Mouse (Mus musculus) intestine, postnatal 0 days (tissue): Measurements from ENCODE around the gene Henmt1. TPM values are rescaled to one million over a fixed set of nuclear protein-coding genes. Genes with fewer than 3 reads are reported as not detected.

Source experiments
- ATAC-seq: fragments of 200-750 bp; cut with Nextera tagmentation; 2 replicates; pipeline ENCODE4 v1.8.0; 2017; ENCODE audit warnings: mild to moderate bottlenecking, moderate TSS enrichment, moderate library complexity
- H3K27ac ChIP-seq: fragments of 300-500 bp; sonication (generic); 2 replicates; pipeline ENCODE4 v1.5.1; 2014; ENCODE audit warnings: mild to moderate bottlenecking, low read depth, low read length, moderate library complexity
- H3K27me3 ChIP-seq: fragments of 300-500 bp; sonication (generic); replicated peaks from 2 replicates; pipeline ENCODE4 v1.6.1; 2014; ENCODE audit warnings: low read length, mixed read lengths; ENCODE audit not compliant: control insufficient read depth, insufficient read depth
- H3K36me3 ChIP-seq: fragments of 300-500 bp; sonication (generic); 2 replicates; pipeline ENCODE4 v1.6.1; 2014; ENCODE audit warnings: mild to moderate bottlenecking, moderate library complexity; ENCODE audit not compliant: control insufficient read depth, insufficient read depth
- H3K4me1 ChIP-seq: fragments of 300-500 bp; sonication (generic); replicated peaks from 2 replicates; pipeline ENCODE4 v1.6.1; 2014; ENCODE audit warnings: antibody characterized with exemption, low read length, mixed read lengths; ENCODE audit not compliant: control insufficient read depth, insufficient read depth
- H3K4me2 ChIP-seq: fragments of 300-500 bp; sonication (generic); replicated peaks from 2 replicates; pipeline ENCODE4 v1.6.1; 2014; ENCODE audit warnings: low read depth, mild to moderate bottlenecking, moderate library complexity
- H3K4me3 ChIP-seq: fragments of 300-500 bp; sonication (generic); 2 replicates; pipeline ENCODE4 v1.5.1; 2014; ENCODE audit warnings: low read depth, low read length
- H3K9ac ChIP-seq: fragments of 300-500 bp; sonication (generic); 2 replicates; pipeline ENCODE4 v1.6.1; 2014; ENCODE audit warnings: mild to moderate bottlenecking, low read depth, low read length
- H3K9me3 ChIP-seq: fragments of 300-500 bp; sonication (generic); 2 replicates; pipeline ENCODE4 v1.6.1; 2016; ENCODE audit warnings: mixed run types; ENCODE audit not compliant: control insufficient read depth
- CTCF ChIP-seq: sonication (generic); IDR thresholded peaks from 2 replicates; pipeline ENCODE4 v1.5.1; 2016; ENCODE audit warnings: low read depth, mild to moderate bottlenecking, control low read depth, antibody characterized with exemption, moderate library complexity
- WGBS: fragments of 180-500 bp; shearing (Covaris S2); extraction: QIAGEN DNeasy Blood & Tissue Kit; methylation state at CpG from one replicate; pipeline ENCODE4 v1.1.7; 2014; 5-methylcytosine and 5-hydroxymethylcytosine counted together
- polyA plus RNA-seq: library from polyadenylated mRNA; unstranded; fragments of >200 nt; fragmentation: Nextera tagmentation; extraction: Ambion mirVana; gene quantifications from 2 replicates; pipeline ENCODE4 v1.2.1, GENCODE M21; 2015

Gene Henmt1
- polyA plus RNA-seq, 1 experiment from 2014 or later: 0.38 TPM

- H3K9me3 ChIP-seq: no peaks in the 10 kb centered on the region
- no peak for ATAC-seq
- no peak for TF ChIP-seq CTCF
- no peak overlapping the region for H3K4me2 ChIP-seq
- H3K4me1 ChIP-seq: no peaks in the 10 kb centered on the region
- H3K36me3 ChIP-seq: peaks cover 27% of the 10 kb centered on the region
- no peak overlapping the region for H3K9ac ChIP-seq
- H3K27ac ChIP-seq: no peak overlapping the region
- H3K4me3 ChIP-seq: no peak overlapping the region
- WGBS: 44% methylated on average over 5 of the region's 5 CpGs
- H3K27me3 ChIP-seq: no peaks in the 10 kb centered on the region
These were observed 44.3 kb downstream of the Henmt1 start for GRCm38 (mm10) chr3:108983989-108984388.

GRCm38 (mm10) chr3:108986534-108986933 lies 46.9 kb downstream of the Henmt1 start:
- Histone ChIP-seq H3K27me3 (no peaks in the 10 kb centered on the region), H3K4me1 (no peaks in the 10 kb centered on the region), H3K36me3 (peaks cover 32% of the 10 kb centered on the region; the same call in 1 of the 2 replicates), H3K9ac (no peak overlapping the region), H3K4me3 (no peak overlapping the region), H3K9me3 (no peaks in the 10 kb centered on the region), H3K27ac (no peak overlapping the region), H3K4me2 (no peak overlapping the region)
- 93% methylated on average over 1 of the region's 1 CpGs for WGBS
- ATAC-seq: no peak
- TF ChIP-seq CTCF: no peak

GRCm38 (mm10) chr3:108987009-108987659 lies 47.5 kb downstream of the Henmt1 start:
- H3K27me3 ChIP-seq: no peaks in the 10 kb centered on the region
- H3K4me1 ChIP-seq: no peaks in the 10 kb centered on the region
- 76% methylated on average over 12 of the region's 12 CpGs for WGBS
- H3K36me3 ChIP-seq: peaks cover 37% of the 10 kb centered on the region; the same call in 1 of the 2 replicates
- no peak for ATAC-seq
- no peaks in the 10 kb centered on the region for H3K9me3 ChIP-seq
- H3K9ac ChIP-seq: no peak overlapping the region
- H3K4me3 ChIP-seq: no peak overlapping the region
- no peak overlapping the region for H3K27ac ChIP-seq
- no peak overlapping the region for H3K4me2 ChIP-seq
- no peak for TF ChIP-seq CTCF

GRCm38 (mm10) chr3:108989971-108990548 lies 50.4 kb downstream of the Henmt1 start:
- H3K4me3 ChIP-seq: no peak overlapping the region
- no peak overlapping the region for H3K4me2 ChIP-seq
- TF ChIP-seq CTCF: no peak
- H3K27ac ChIP-seq: no peak overlapping the region
- no peak overlapping the region for H3K9ac ChIP-seq
- H3K27me3 ChIP-seq: no peaks in the 10 kb centered on the region
- 82% methylated on average over 9 of the region's 9 CpGs for WGBS
- no peak for ATAC-seq
- H3K36me3 ChIP-seq: peaks cover 49% of the 10 kb centered on the region
- no peaks in the 10 kb centered on the region for H3K9me3 ChIP-seq
- H3K4me1 ChIP-seq: no peaks in the 10 kb centered on the region

- 94% methylated on average over 2 of the region's 2 CpGs for WGBS
- ATAC-seq: no peak
- Histone ChIP-seq H3K4me3 (no peak overlapping the region), H3K4me2 (no peak overlapping the region), H3K9ac (no peak overlapping the region), H3K27ac (no peak overlapping the region), H3K27me3 (no peaks in the 10 kb centered on the region), H3K36me3 (peaks cover 29% of the 10 kb centered on the region), H3K9me3 (no peaks in the 10 kb centered on the region), H3K4me1 (no peaks in the 10 kb centered on the region)
- TF ChIP-seq CTCF: no peak
These were observed 54.8 kb downstream of the Henmt1 start for GRCm38 (mm10) chr3:108994477-108994876.

DNA sequence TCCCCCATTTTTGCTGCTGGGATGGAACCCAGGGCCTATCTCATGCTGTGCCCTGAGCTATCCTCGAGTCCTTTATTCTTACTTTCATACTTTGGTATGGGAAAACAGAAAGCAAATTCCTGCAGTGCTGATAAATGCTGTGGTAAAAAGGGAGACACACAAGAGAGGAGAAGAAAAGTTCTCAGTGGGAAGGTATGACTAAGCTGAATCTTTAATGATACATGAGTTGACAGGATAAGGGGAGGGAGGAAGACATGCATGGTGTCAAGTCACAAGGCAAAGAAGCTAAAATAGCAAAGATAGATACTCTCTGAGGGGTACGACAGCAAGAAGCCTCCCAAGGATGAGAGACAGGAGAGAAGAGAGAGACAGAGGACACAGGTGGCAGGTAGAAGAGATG lies 55.7 kb downstream of the Henmt1 start:
- H3K4me2 ChIP-seq: no peak overlapping the region
- H3K27ac ChIP-seq: no peak overlapping the region
- WGBS: 78% methylated on average over 2 of the region's 2 CpGs
- H3K9ac ChIP-seq: no peak overlapping the region
- H3K36me3 ChIP-seq: peaks cover 22% of the 10 kb centered on the region
- H3K4me3 ChIP-seq: no peak overlapping the region
- no peaks in the 10 kb centered on the region for H3K4me1 ChIP-seq
- ATAC-seq: no peak
- no peak for TF ChIP-seq CTCF
- no peaks in the 10 kb centered on the region for H3K27me3 ChIP-seq
- H3K9me3 ChIP-seq: no peaks in the 10 kb centered on the region
